Mouse (Mus musculus): ENCODE measurements around the gene Zim1. TPM values are rescaled to one million over a fixed set of nuclear protein-coding genes. Genes with fewer than 3 reads are reported as not detected.

The Zim1 gene
- polyA plus RNA-seq, 1 experiment from 2014 or later, result 0.38 TPM

DNA sequence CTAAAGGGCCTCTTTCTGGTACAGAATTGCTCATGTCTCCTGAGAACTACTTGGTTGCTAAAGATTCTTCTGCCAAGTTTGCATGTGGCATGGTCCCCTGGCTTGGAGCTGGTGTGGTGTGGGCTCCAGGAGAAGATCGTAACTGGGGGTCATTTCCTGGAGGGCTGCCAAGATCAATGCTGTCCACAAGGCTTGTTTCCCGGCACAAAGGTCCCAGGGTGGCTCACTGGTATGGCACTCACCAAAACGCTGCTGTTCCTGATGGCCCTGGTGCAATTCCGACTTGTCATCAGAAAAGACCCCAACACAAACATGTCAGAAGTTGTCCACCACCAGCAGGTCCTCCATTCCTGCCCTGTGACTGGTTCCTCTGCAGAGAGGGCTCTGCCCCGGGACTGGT is 44.1 kb downstream of the Zim1 start:
- no peak for DNase-seq (ENCODE audit: low spot score)

DNA sequence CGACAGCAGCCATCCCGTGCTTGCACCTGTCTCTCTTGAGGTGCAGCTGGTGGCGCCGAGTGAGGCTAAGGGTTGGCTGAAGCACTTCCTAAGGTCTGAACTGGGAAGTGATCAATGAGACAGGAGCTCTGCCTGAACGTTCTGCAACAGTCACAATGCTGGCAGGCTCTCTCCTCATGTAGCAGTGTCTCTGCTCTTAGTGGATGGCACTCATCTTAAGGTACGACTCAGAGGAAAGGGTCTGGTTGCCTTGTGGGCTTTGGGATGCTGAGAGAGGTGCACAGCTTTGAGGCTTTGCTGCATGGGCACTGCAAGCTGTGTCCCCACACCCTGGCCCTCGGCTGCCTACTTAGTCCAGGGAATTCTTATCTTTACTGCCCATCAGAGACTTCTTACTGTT is 45.0 kb downstream of the Zim1 start:
- DNase-seq (ENCODE audit: low spot score), result no peak

DNA sequence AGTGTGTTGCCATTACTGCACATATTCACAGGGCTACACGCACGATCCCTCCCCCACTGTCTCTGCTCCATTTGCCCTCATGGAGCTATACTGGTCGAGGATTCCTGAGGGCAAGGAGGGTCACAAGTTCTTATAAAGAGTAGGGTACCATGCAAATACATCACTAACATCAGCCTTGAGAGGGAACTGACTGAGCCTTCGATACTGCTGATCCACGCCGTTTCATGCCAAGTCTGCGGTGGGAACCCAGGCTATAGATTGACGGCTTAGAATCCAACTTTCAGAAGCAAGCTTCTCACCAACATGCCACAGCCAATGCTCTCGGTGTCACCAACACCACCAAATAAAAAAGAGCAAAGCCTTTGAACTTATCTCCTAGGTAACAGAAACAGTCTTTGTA is 45.7 kb downstream of the Zim1 start:
- no peak for DNase-seq (ENCODE audit: low spot score)

DNA sequence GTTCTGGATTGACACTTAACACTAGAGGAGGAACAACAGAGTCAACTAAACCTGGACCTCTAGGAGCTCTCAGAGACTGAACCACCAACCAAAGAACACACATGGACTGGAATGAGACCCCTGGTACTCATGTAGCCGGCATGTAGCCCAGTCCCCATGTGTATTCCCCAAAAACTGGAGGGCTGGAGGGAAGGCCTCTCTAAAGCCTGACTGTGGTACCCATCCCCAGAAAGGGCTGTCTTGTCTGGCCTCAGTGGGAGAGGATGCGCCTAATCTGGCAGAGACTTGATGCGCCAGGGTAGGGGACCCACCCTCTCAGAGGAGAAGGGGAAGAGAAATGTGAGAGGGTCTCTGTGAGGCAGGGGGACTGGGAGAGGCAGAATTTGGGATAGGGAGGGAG is 50.4 kb downstream of the Zim1 start:
- no peak for DNase-seq (ENCODE audit: low spot score)

DNA sequence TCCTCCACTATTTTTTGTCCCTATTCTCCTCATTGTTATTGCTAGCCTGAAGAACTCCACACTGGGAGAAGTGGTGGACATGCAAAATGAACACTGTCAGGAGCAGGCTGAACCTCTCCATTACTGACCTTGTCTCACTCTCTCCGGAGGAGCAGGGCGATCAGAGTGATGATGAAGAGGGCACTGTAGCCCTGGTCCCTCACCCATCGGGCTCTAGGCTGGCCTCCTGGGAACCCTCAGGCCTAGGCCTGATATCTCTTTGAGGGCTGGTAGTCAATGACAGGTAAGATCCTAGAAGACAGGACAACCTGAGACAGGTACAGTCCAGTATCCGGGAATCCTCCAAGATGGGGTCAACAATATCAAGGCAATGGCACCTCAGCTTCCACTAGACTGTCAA is 58.2 kb downstream of the Zim1 start:
- DNase-seq (ENCODE audit: low spot score), result no peak

DNA sequence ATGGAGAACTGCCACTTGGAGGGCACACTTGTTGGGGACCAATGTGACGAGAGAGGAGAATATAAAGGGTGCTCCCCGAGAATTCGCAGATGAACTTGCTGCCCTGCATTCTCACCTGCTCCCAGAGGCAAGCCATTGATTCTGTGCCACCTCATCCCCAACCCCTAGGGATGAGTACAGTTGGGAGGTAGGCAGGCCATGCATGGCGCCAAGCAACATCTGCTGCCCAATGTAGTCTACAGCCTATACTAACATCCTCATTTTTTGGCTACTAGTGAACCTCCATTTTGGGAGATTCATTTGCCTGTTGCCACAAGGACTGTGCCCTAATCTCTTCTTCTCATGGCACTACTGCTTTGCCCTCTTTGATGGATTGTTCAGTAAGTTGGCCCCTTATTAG is 59.5 kb downstream of the Zim1 start:
- no peak for DNase-seq (ENCODE audit: low spot score)

DNA sequence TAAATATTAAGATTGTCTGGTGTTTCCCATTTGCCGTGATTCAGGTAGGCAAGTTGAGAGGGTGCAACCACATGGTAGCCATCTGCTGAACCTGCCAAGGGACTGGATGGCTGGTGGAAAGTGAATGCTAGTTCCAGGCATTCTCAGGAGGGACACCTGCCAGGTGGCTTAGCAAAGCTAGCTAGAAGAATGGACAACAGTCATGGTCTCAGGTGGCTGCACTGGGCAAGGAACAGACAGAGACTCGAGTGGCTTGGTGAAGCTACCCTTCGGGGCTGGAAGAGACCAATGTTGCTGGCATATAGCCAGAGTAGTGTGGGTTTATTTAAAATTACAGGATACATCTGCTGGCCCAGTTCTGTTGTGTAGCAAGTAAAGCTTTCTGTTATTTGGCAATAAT is 60.4 kb downstream of the Zim1 start:
- DNase-seq (ENCODE audit: low spot score), result no peak

Other genes starting within 250 kb of the Zim1 start
- not detected in 2 replicates for gene Olfr1336, start 240.3 kb downstream of the Zim1 start, polyA plus RNA-seq (2015; fragmentation: Nextera tagmentation; extraction: Ambion mirVana)
- gene Olfr1346, start 229.3 kb downstream of the Zim1 start, polyA plus RNA-seq (2015; fragmentation: Nextera tagmentation; extraction: Ambion mirVana), result not detected in 2 replicates
- gene Olfr5, start 209.5 kb downstream of the Zim1 start, polyA plus RNA-seq (2015; fragmentation: Nextera tagmentation; extraction: Ambion mirVana), result not detected in 2 replicates
- gene Olfr1347, start 196.7 kb downstream of the Zim1 start, polyA plus RNA-seq (2015; fragmentation: Nextera tagmentation; extraction: Ambion mirVana), result not detected in 2 replicates
- not detected in 2 replicates for gene Olfr1348, start 187.7 kb downstream of the Zim1 start, polyA plus RNA-seq (2015; fragmentation: Nextera tagmentation; extraction: Ambion mirVana)
- gene Olfr1349, start 173.5 kb downstream of the Zim1 start, polyA plus RNA-seq (2015; fragmentation: Nextera tagmentation; extraction: Ambion mirVana), result not detected in 2 replicates
- gene Olfr1350, start 131.6 kb downstream of the Zim1 start, polyA plus RNA-seq (2015; fragmentation: Nextera tagmentation; extraction: Ambion mirVana), result not detected in 2 replicates
- 5.3 and 6.3 TPM in 2 replicates for gene Peg3, start 34.0 kb upstream of the Zim1 start, polyA plus RNA-seq (2015; fragmentation: Nextera tagmentation; extraction: Ambion mirVana)
- 0.06 and 0.23 TPM in 2 replicates for gene Usp29, start 34.1 kb upstream of the Zim1 start, polyA plus RNA-seq (2015; fragmentation: Nextera tagmentation; extraction: Ambion mirVana)